Mouse (Mus musculus): ENCODE measurements around the gene Epb41l2.

The Epb41l2 gene

DNA sequence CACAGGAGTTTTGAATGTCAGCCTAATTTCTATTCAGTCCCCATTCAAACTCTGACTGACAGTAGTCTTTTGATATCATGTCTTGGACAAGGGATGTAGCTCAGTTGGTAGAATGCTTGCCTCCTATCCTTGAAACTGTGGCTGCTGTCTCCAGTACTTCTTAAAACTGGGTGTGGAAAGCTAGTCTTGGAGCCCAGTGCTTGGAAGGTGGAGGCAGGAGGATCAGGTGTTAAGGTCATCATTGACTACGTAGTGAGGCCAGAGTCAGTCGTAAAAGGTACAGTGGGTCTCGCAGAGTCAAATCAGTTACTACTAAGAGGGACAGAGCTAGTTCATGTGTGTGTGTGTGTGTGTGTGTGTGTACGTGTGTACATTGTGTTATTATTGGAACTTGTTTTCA lies 39.4 kb downstream of the Epb41l2 start:
- no peak for DNase-seq (ENCODE audit: low read depth, low spot score)

DNA sequence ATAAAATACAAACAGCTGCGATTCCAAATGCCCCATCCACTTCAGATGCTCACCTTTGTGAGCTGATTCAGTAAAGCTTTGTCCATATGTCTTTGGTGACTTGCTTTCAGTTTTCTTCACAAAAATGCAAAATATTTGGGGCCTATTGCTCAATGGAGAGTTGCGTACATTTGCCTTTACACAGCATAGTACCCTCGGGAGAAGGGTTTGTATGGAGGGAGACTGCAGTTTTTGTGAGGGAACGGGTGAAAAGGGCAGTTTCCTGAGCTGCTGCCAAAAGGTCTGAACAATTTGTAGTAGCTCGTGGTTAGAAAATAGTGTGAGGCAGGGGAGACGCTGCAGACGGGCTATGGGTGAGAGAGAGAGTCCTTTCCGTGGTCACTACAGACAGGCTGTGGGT lies 40.5 kb downstream of the Epb41l2 start:
- DNase-seq (ENCODE audit: low read depth, low spot score), result no peak

DNA sequence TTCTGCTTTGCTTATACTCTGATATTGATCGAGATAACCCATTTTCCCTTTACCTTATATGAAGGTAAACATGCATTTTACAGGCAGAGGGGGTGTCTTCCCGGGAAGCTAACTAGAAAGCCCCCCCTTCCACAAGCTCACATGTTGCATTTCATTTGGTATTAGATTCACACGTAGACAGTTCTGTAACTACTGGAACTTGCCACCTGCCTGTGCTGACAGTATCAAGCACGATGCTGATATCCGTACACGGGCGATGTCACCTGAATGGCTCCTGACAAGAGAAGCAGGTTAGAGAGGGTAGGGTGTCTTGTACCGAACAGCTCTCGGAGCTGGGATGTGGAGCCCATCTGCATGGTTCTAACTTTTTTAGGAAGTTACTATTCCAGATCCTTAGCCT lies 41.0 kb downstream of the Epb41l2 start:
- DNase-seq (ENCODE audit: low read depth, low spot score), result no peak

DNA sequence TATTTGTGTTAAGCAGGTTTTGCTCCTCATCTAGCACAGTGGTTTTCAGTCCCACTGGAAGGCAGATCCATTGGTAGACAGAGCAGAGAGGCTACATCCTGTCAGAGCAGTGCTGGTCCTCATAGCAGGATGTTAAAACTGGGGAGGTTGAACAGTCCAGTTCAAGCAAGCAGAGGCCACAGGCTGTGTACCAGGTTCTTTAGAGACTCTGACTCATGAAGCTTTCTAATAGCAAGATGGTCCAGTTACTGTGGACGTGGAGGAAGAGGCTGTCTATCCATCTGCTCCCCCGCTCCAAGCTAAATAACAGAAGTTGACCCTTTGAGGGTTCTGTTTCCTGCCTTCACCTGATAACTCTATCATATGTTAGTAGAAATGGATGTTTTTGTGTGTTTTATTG lies 41.8 kb downstream of the Epb41l2 start:
- DNase-seq (ENCODE audit: low read depth, low spot score), result no peak

DNA sequence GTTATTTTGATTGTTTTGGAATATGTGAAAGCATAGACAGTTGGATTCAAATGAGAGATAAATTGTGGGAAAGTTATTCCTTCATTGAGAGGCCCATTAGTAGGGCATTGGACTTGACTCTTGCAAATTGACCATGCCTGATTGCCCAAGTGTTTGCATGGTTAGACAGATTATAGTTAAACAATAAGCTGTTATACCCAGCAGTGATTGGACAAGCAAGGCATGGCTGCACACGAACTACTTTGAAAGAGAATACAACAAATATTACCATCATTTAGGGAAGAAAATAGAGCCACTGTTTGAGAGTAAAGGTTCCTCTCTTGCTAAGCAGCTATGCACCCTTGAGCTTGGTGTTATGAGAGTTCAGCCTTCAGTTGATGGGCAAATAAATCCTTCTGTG lies 43.3 kb downstream of the Epb41l2 start:
- DNase-seq (ENCODE audit: low read depth, low spot score), result no peak

DNA sequence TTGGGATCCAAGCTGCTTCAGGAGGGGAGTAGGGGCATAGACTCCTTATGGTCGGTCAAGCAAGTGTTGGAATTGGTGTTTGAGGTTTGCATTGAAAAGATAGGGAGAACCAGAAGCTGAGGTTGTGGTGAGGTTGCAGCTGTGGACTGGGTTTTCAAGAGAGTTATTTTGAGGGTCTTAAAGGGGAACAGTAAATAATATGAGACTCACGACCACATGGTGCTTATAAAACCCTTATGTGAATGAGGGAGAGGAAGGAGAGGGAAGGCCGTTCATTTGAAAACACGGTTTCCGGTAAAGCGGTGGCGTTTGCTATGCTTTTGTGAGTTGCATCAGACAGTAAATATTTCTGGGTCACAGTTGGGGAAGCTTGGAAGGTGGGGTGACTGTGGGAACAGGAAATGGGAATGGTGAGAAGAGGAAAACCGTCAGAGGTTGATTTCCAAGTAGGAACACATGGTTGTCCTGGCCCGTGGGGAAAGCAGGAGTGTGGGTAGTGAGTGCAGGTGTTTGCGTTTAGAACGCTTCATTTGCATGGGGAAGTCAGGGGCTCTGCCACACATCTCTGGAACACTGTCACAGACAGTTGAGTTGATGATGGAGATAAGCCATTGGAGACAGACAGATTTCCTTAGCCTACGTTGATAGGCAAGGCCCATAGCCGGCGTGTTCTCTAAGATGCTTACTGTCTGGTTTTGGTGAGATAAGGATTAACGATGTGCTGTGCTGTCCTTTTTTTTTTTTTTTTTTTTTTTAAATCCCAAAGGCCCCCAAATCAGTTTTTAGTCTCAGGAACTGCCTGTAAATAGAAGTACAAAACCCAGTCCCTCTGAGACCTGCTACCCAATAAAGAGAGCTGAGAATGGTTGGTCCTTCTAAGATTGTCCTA lies 44.5 kb downstream of the Epb41l2 start:
- DNase-seq (ENCODE audit: low read depth, low spot score), result no peak

DNA sequence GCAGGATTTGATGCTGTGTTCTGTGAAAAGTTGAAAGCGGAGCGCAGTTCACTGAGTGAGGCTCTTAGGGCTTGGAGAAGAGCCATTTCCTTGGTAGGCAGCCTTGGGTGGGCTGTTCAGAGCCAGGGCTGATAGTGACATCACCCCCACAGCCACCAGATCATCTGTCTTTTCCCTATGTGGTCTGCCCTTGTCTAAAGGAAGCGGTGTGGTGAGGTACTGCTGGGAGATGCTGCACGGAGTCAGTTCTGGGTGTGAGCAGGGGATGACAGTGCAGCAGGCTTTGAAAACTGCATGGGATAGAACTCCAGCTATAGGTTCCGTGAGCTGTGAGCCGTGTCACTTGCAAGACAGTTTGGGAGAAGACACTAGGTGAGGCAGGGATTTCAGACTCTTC lies 45.1 kb downstream of the Epb41l2 start:
- no peak for DNase-seq (ENCODE audit: low read depth, low spot score)

DNA sequence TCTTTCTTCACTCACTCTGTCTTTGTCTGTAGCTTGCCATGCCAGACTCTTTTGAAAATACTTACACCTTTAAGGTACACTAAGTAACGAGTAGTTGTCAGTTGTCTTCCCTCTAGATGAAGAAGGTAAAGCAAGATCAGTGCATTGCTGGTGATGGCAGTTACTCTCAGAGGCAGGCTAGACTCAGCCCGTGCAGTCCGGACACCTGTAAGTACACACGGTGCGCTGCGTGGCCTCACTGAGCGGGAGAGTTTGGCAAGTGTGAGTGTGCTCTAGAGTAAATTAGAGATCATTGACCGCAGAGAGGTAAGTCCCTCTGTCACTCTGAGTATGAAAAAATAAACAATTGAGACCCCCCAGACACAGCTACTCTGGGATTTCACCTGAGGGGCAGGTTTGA lies 46.0 kb downstream of the Epb41l2 start:
- no peak for DNase-seq (ENCODE audit: low read depth, low spot score)

DNA sequence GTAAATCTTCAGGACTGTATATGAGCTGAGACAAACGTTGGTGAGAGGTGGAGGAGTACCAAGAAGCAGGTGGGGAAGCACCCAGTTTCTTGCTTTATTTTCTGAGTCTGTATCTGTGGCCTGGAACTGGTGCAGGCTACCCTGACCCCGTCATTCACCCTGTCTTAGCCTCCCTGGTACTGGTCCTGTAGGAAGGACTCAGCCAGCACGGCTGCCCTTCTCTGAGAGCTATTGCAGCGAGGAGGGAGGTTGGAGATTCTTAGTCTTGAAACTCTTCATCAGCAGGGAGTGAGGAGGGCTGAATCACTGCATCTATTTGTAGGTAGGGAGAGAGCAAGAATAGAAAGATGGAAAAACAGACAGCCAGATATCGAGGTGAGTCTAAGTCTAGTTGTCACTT lies 47.1 kb downstream of the Epb41l2 start:
- no peak for DNase-seq (ENCODE audit: low read depth, low spot score)

DNA sequence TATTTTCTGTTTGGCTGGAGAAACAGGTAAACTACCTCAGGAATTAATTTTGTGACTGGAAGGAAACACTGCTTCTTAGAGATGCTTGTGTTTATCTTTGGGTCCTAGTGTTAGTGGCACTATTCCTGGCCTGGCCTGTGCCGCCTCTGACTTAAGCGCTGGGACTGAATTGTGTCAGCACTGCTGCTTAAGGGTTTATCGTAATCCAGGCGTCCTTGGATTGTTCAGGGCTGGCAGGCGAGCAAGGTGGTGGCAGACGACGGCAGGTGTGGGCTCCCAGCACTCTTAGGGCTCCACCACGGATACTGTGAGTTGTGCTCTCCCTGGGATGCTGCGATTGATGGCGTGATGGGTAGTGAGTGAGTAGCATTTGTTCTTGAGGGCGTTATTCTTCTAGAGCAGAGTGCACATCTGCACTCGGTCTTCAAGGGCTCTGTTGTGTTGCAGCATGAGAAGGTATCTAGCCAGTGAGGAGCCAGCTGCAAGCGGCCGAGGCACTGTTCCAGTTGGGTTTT lies 48.6 kb downstream of the Epb41l2 start:
- DNase-seq (ENCODE audit: low read depth, low spot score), result no peak

DNA sequence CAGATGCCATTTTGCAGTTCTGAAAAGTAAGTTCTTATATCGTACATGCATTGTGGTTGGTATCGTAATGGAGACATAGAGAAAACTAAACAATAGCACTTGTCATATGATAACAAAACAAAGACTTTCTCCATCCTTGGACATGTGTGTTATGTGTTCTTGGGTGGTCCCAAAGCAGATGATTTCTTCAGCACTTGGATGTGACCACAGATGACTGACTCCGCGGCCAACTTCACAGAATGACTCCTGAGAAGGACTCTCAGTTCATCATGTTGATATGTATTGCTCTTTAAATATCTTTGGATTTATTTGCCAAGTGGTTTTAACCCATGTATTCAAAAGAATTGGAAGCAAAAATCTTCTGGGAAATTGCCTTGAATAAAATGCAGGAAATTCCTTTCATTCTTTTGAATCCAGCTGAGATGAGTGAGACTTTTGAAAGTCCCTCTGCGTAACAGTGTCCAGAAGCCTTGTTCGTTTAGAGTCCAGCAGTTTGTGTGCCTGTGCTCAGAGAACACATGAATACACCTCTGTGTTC lies 52.3 kb downstream of the Epb41l2 start:
- DNase-seq (ENCODE audit: low read depth, low spot score), result no peak

DNA sequence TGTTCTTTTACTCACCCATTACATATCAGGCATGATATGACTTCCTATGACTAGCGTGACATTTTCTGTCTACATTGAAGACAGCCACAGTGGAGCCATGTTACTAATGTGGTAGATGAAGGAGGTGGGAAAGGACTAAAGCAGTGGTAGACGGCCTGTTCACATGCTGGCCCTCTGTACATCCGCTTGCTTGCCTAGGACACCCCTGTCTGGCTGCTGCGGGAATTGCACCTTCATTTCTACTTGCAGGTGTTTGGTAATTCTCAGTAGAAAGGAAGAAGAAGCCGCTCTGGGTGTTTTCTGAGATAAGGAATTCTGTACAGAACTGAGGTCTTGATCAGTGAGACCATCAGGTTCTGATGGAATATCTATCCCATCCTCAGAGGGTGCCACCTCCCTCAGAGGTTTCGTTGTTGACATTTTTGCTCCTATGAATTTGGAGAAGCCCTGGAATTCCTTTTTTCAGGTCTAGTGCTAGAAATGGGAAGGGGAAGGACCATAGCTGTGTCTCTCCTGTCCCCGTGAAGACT lies 55.7 kb downstream of the Epb41l2 start:
- peak; percentile 69 for DNase-seq (ENCODE audit: low read depth, low spot score)

DNA sequence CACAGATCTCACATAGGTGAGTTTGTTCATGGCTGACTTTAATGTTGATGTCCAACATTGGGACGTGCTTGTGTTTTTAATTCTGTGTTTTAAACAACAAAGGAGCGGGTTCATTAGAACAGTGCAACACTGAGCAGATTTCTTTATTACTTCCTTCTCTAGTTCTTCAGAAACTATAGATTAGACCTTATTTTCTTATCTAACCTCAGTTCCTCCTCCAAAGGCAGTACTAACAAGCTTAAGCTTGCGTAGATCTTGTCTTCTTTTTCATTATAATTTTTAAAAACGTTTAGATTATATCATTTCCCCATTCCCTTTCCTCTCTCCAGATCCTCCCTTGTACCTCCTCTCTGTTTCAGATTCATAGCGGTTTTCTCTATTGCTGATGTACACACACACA lies 57.1 kb downstream of the Epb41l2 start:
- DNase-seq (ENCODE audit: low read depth, low spot score), result no peak

DNA sequence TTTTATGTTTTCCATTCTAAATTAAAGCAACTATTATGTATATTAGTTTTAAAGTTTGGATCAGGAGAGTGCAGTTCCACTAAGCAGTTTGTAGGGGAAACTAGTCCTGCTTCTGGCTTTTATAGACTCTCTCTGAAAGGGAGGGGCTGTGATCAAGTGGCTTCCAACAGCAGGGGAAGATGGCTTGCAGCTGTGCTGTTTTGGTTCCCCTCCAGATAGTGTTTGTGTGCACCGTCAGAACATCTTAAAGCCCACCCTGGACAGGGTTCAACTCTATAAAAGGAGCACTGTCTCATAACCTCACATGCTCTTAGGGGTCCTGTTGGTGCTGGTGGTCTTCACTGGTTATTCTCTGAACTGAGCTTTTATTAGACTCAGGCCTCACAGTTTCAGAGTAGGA lies 66.5 kb downstream of the Epb41l2 start:
- no peak for DNase-seq (ENCODE audit: low read depth, low spot score)

DNA sequence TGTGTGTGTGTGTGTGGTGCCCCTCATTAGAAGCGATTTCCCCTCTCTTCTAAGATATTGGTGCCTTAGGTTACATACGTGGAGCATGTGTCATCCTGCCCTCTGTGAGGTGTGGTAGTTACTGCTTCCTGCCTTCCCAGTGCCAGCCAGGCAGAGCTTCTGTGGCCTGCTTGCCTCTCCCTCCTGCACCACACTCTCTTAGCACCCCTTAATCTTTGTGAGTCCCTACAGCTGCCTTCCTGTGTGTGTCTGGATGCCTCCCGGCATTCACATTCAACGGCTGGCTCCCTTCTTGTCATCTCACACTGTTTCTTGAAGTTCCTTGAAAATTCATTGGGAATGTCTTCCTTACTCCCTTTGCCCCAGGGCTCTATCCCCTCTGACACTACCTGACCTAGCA lies 67.2 kb downstream of the Epb41l2 start:
- no peak for DNase-seq (ENCODE audit: low read depth, low spot score)

DNA sequence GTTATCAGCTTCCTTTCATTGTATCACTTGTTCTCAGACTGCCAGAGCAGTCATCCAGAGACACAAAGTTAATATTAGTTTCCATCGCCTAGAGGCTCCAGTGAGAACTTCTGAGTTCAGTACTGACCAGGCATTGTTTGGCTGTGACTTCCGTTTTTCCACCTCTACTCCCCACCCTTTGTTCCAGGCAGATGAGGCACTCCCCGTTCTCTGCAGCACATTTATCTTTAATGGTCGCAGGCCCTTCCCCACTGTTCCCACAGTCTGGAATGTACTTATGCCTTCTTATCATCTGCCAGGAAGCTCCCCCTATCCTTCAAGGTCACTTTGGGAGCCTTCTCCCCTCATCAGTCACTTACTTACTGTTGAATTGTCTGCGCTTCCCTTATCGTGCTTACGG lies 67.9 kb downstream of the Epb41l2 start:
- DNase-seq (ENCODE audit: low read depth, low spot score), result peak; percentile 84

DNA sequence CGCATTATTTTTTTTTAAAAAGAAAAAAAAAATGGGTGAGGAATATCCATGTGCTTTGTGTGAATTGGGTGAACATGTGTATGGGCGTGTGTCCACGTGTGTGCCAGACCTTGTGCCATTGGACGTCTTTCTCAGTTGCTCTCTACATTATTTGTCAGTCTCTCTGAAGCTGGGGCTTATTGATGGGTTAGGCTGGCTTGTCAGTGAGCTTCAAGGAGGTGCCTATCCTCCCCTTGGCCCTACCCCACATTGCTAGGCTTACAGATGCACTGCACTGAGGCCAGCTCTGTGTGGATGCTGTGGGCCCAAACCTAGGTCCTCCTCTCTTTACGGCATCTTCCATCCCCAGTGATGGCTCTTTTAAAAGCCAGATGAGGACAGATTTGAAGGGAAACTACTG lies 69.1 kb downstream of the Epb41l2 start:
- DNase-seq (ENCODE audit: low read depth, low spot score), result no peak

DNA sequence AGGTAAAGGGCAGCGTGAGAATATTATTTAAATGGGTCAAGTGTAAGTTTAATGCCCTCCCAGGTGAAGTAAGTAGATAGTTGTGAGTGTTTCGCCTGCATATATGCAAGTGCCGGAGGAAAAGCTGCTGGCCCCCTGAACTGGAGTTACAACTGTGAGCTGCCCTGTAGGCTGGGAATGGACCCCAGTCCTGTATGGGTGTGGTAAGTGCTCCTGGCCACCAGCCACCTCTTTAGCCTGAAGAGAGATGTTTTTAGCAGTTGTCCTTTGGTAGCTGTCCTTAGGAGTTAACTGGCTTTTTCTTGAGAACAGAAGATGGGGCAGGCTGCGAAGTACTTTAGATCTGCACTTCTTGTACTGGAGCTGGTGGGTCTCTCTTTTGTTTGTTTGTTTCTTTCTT lies 69.7 kb downstream of the Epb41l2 start:
- no peak for DNase-seq (ENCODE audit: low read depth, low spot score)

DNA sequence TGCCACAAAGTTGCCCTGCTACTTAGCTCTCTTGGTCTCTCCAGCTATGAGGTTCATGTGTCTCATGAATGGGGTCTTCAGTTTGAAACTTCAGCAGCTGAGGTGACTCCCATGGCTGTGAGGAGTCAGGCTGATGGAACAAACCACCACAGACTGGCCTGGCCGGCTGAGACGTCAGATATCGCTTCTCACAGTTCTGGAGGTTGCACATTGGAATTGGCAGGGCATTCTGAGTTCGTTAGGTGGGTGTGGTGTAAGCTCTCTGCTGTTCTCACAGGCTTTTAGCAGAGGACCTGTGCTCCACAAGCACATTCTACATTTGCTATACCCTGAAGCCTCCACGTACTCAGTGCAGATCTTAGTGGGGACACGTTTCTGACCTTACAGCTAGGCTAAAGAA lies 71.3 kb downstream of the Epb41l2 start:
- no peak for DNase-seq (ENCODE audit: low read depth, low spot score)

DNA sequence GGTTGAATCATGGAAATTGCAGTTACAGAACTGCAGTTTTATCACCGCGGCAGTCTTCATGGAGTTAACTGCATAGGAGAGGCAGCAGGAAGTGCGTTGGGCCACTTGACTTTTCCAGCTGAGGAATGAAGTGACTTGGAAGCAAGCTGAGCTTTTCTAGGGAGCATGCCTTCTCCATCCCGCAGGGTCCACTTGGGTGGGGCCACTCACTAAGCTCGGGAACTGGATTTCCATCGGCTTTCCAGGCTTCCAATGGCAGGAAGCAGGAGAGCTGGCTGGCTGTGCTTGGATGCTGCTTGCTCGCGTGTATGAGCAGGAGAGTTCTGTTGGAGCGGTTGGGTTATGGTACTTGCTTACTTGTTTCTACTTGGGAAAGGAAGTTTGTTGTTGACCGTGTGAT lies 72.8 kb downstream of the Epb41l2 start:
- DNase-seq (ENCODE audit: low read depth, low spot score), result peak; percentile 84

DNA sequence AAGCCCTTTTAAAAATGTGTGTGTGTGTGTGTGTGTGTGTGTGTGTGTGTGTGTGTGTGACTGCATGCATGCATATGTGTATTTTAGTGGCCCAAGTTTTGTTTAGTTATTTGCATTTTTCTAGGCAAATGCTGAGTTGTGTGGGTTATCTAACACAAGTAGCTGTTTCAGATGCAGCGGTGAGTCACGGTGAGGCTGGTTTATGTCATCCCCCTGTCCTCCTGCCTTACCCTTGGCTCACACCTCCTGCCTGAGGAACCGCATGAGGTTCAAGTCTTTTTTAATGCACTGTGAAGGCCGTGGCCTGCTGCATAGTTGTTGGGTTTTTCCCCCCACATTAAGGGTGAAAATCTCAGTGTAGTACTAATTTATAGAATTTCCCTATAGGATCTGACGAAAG lies 73.3 kb downstream of the Epb41l2 start:
- DNase-seq (ENCODE audit: low read depth, low spot score), result no peak

DNA sequence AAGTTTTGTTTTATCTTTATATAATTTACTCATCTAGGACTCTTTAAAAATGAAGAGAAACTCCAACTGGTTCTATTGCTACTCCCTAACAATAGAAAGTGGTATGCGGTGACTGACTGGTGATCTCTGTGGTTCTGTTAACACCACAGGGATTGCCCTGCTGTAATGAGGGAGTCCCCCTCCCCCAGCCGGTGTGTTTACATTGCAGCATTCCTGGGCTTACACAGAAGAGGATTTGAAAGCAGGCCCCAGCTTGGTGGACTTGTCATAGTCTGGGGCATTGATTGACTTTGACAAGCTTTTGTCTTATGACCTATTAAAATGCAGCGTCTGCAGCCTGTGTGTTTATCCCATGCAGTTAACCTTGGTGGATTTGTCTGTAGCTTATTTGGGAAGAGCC lies 73.9 kb downstream of the Epb41l2 start:
- DNase-seq (ENCODE audit: low read depth, low spot score), result peak; percentile 69

Data from ZHBTc4 (cell line).